Mouse (Mus musculus): ENCODE results near the gene Rad23a. TPM values are rescaled to one million over a fixed set of nuclear protein-coding genes. Genes with fewer than 3 reads are reported as not detected.

The Rad23a gene
- total and polyA plus RNA-seq, 3 experiments: 62.6 to 155 TPM; not detected in 1

- peak overlapping the region; percentile 20 to 40; a peak in 2 of 4 replicates for H3K4me3 ChIP-seq (ENCODE audit: control insufficient read depth in 1 of 2, insufficient read depth in 1 of 2, low read depth in 2 of 2, low read length in 2 of 2)
Measured at GRCm38 (mm10) chr8:84873016-84873415, 32.6 kb upstream of the Rad23a start.

GRCm38 (mm10) chr8:84872309-84872965 is 32.0 kb upstream of the Rad23a start:
- Histone ChIP-seq H3K9me3 (replicated peaks; ENCODE audit: insufficient read depth, low read length) (no peaks in the 10 kb centered on the region), H3K4me1 (ENCODE audit: control insufficient read depth in 1 of 2, insufficient read depth in 2 of 2, low read length in 2 of 2) (peaks cover 7 to 25% of the 10 kb centered on the region in 2 experiments), H3K27me3 (ENCODE audit: control insufficient read depth in 1 of 2, insufficient read depth in 2 of 2, low read length in 2 of 2) (no peaks in the 10 kb centered on the region), H3K79me2 (ENCODE audit: control insufficient read depth, insufficient read depth, low read length, poor library complexity) (peaks cover 3% of the 10 kb centered on the region; the same call in 1 of the 2 replicates), H3K4me3 (ENCODE audit: control insufficient read depth in 1 of 2, insufficient read depth in 1 of 2, low read depth in 2 of 2, low read length in 2 of 2) (peak overlapping the region; percentile 20 to 40), H3K36me3 (ENCODE audit: control insufficient read depth in 1 of 2, insufficient read depth in 2 of 2, low read length in 2 of 2) (peaks cover 4 to 19% of the 10 kb centered on the region in 2 experiments; a peak in 3 of 4 replicates), H3K27ac (ENCODE audit: control insufficient read depth, low read depth, low read length) (peak overlapping the region; percentile 58), H3K9ac (ENCODE audit: control insufficient read depth, low read depth, low read length, poor library complexity, severe bottlenecking) (peak overlapping the region; percentile 76)
- TF ChIP-seq SIN3A (IDR thresholded peaks at IDR 0.05; ENCODE audit: low read length): peak; percentile 24; the same call in 1 of the 2 replicates
- no peak for TF ChIP-seq EP300 (IDR thresholded peaks at IDR 0.05; ENCODE audit: low read depth in 1 of 2, low read length in 2 of 2)
- TF ChIP-seq CHD2 (IDR thresholded peaks at IDR 0.05; ENCODE audit: low read length): no peak
- TF ChIP-seq MAX (IDR thresholded peaks at IDR 0.05; ENCODE audit: low read length): peak; percentile 22; the same call in 1 of the 2 replicates
- DNase-seq (ENCODE audit: low read depth, low spot score): peak; percentile 44

More at GRCm38 (mm10) chr8:84873016-84873415, 32.6 kb upstream of the Rad23a start:
- peaks cover 7 to 25% of the 10 kb centered on the region in 2 experiments for H3K4me1 ChIP-seq (ENCODE audit: control insufficient read depth in 1 of 2, insufficient read depth in 2 of 2, low read length in 2 of 2)
- H3K27ac ChIP-seq (ENCODE audit: control insufficient read depth, low read depth, low read length): no peak overlapping the region
- H3K79me2 ChIP-seq (ENCODE audit: control insufficient read depth, insufficient read depth, low read length, poor library complexity): peaks cover 3% of the 10 kb centered on the region; the same call in 1 of the 2 replicates
- H3K9ac ChIP-seq (ENCODE audit: control insufficient read depth, low read depth, low read length, poor library complexity, severe bottlenecking): peak overlapping the region; percentile 76
- no peaks in the 10 kb centered on the region for H3K9me3 ChIP-seq (replicated peaks; ENCODE audit: insufficient read depth, low read length)
- H3K36me3 ChIP-seq (ENCODE audit: control insufficient read depth in 1 of 2, insufficient read depth in 2 of 2, low read length in 2 of 2): peaks cover 1 to 19% of the 10 kb centered on the region in 2 experiments; a peak in 3 of 4 replicates
- no peak for TF ChIP-seq USF1 (IDR thresholded peaks at IDR 0.05; ENCODE audit: low read depth, low read length)
- no peak for TF ChIP-seq KAT2A (conservative IDR thresholded peaks at IDR 0.05; ENCODE audit: low read depth, low read length)
- TF ChIP-seq E2F4 (IDR thresholded peaks at IDR 0.05; ENCODE audit: borderline replicate concordance, low read depth, low read length): no peak
- TF ChIP-seq NRF1 (IDR thresholded peaks at IDR 0.05; ENCODE audit: insufficient read depth, low read depth, low read length, poor library complexity, severe bottlenecking): no peak
- TF ChIP-seq CTCF (IDR thresholded peaks at IDR 0.05 in 2 of 3, conservative IDR thresholded peaks at IDR 0.05 in 1 of 3; ENCODE audit: control insufficient read depth in 1 of 3, insufficient read depth in 1 of 3, low read depth in 2 of 3, low read length in 3 of 3, poor library complexity in 1 of 3, severe bottlenecking in 1 of 3): no peak
- TF ChIP-seq MAX (IDR thresholded peaks at IDR 0.05; ENCODE audit: low read length): no peak
- TF ChIP-seq TCF12 (IDR thresholded peaks at IDR 0.05; ENCODE audit: low read depth, low read length): no peak
- no peak for TF ChIP-seq GATA1 (IDR thresholded peaks at IDR 0.05; ENCODE audit: low read depth, low read length)
- TF ChIP-seq ZNF384 (IDR thresholded peaks at IDR 0.05; ENCODE audit: low read depth, low read length): no peak
- no peak for TF ChIP-seq USF2 (IDR thresholded peaks at IDR 0.05; ENCODE audit: borderline replicate concordance in 1 of 2, insufficient read depth in 1 of 2, low read depth in 1 of 2, low read length in 2 of 2)
- TF ChIP-seq MAFK (IDR thresholded peaks at IDR 0.05; ENCODE audit: borderline replicate concordance, low read depth, low read length): no peak
- TF ChIP-seq MYB (IDR thresholded peaks at IDR 0.05; ENCODE audit: low read depth, low read length): no peak
- no peak for TF ChIP-seq TAL1 (IDR thresholded peaks at IDR 0.05; ENCODE audit: low read length)
- no peak for TF ChIP-seq RCOR1 (IDR thresholded peaks at IDR 0.05; ENCODE audit: low read depth, low read length)
- H3K27me3 ChIP-seq (ENCODE audit: control insufficient read depth in 1 of 2, insufficient read depth in 2 of 2, low read length in 2 of 2): no peaks in the 10 kb centered on the region
- no peak for DNase-seq (ENCODE audit: low read depth, low spot score)
